Mouse (Mus musculus) small intestine, adult 2 months (tissue): ENCODE results near the gene Crbn. TPM values are rescaled to one million over a fixed set of nuclear protein-coding genes. Genes with fewer than 3 reads are reported as not detected.

Source experiments
- H3K27ac ChIP-seq: fragments of 200-500 bp; 2 replicates; pipeline ENCODE4 v1.5.1; 2012; ENCODE audit warnings: low read depth, low read length, control low read depth, inconsistent platforms; ENCODE audit not compliant: insufficient read depth
- H3K27me3 ChIP-seq: fragments of 200-500 bp; 2 replicates; pipeline ENCODE4 v1.6.1; 2012; ENCODE audit warnings: mild to moderate bottlenecking, moderate library complexity, low read length, inconsistent platforms; ENCODE audit not compliant: control insufficient read depth, insufficient read depth
- H3K36me3 ChIP-seq: fragments of 200-500 bp; 2 replicates; pipeline ENCODE4 v1.6.1; 2012; ENCODE audit warnings: mild to moderate bottlenecking, low read length, control low read depth, inconsistent platforms; ENCODE audit not compliant: control insufficient read depth, insufficient read depth
- H3K4me1 ChIP-seq: fragments of 200-500 bp; 2 replicates; pipeline ENCODE4 v1.6.1; 2012; ENCODE audit warnings: low read length, inconsistent platforms, mixed read lengths; ENCODE audit not compliant: control insufficient read depth, insufficient read depth, insufficient read length
- H3K4me3 ChIP-seq: fragments of 200-500 bp; 2 replicates; pipeline ENCODE4 v1.5.1; 2012; ENCODE audit warnings: low read depth, mild to moderate bottlenecking, control low read depth, inconsistent platforms, low read length, moderate library complexity
- CTCF ChIP-seq: fragments of 200-500 bp; IDR thresholded peaks from 2 replicates; pipeline ENCODE4 v1.5.1; 2012; ENCODE audit warnings: low read depth, mild to moderate bottlenecking, control low read depth, inconsistent platforms, low read length, moderate library complexity, mixed read lengths; ENCODE audit not compliant: insufficient replicate concordance, insufficient read length; ENCODE audit errors: extremely low read depth
- POLR2A ChIP-seq: fragments of 200-500 bp; IDR thresholded peaks from 2 replicates; pipeline ENCODE4 v1.6.1; 2012; ENCODE audit warnings: low read depth, mild to moderate bottlenecking, control low read depth, inconsistent platforms, low read length, moderate library complexity
- WGBS: fragments of 180-500 bp; shearing (Covaris S2); methylation state at CpG from one replicate; pipeline ENCODE4 v1.1.7; 2018; 5-methylcytosine and 5-hydroxymethylcytosine counted together
- polyA plus RNA-seq: library from polyadenylated mRNA; depleted of rRNA; stranded (reverse); fragments of >200 nt; gene quantifications from 2 replicates; pipeline ENCODE4 v1.2.3, GENCODE M21; 2012

Gene Crbn
- polyA plus RNA-seq, 1 experiment = 3.8 TPM

- H3K4me3 ChIP-seq = no peak overlapping the region
- peaks cover 4% of the 10 kb centered on the region; the same call in 1 of the 2 replicates for H3K4me1 ChIP-seq
- TF ChIP-seq CTCF = no peak
- 70% methylated on average over 1 of the region's 1 CpGs for WGBS
- no peaks in the 10 kb centered on the region for H3K36me3 ChIP-seq
- H3K27ac ChIP-seq = no peak overlapping the region
- H3K27me3 ChIP-seq = no peaks in the 10 kb centered on the region
Observed at GRCm38 (mm10) chr6:106765892-106766291, 34.0 kb downstream of the Crbn start.

GRCm38 (mm10) chr6:106761486-106761885 is 38.4 kb downstream of the Crbn start:
- 76% methylated on average over 1 of the region's 1 CpGs for WGBS
- no peaks in the 10 kb centered on the region for H3K27me3 ChIP-seq
- H3K36me3 ChIP-seq = no peaks in the 10 kb centered on the region
- H3K4me1 ChIP-seq = no peaks in the 10 kb centered on the region
- TF ChIP-seq POLR2A = no peak
- no peak overlapping the region for H3K27ac ChIP-seq
- no peak overlapping the region for H3K4me3 ChIP-seq

GRCm38 (mm10) chr6:106760473-106761218 is 39.2 kb downstream of the Crbn start:
- H3K4me1 ChIP-seq = no peaks in the 10 kb centered on the region
- H3K36me3 ChIP-seq = no peaks in the 10 kb centered on the region
- H3K4me3 ChIP-seq = no peak overlapping the region
- H3K27ac ChIP-seq = no peak overlapping the region
- H3K27me3 ChIP-seq = no peaks in the 10 kb centered on the region
- 72% methylated on average over 3 of the region's 3 CpGs for WGBS
- TF ChIP-seq CTCF (no peak), POLR2A (no peak)

- H3K27ac ChIP-seq = no peak overlapping the region
- TF ChIP-seq CTCF (no peak), POLR2A (no peak)
- no peaks in the 10 kb centered on the region for H3K36me3 ChIP-seq
- H3K27me3 ChIP-seq = no peaks in the 10 kb centered on the region
- no peak overlapping the region for H3K4me3 ChIP-seq
- H3K4me1 ChIP-seq = no peaks in the 10 kb centered on the region
- 73% methylated on average over 3 of the region's 3 CpGs for WGBS
Observed at GRCm38 (mm10) chr6:106758299-106758698, 41.6 kb downstream of the Crbn start.

- H3K36me3 ChIP-seq = no peaks in the 10 kb centered on the region
- H3K27ac ChIP-seq = no peak overlapping the region
- no peaks in the 10 kb centered on the region for H3K27me3 ChIP-seq
- 73% methylated on average over 7 of the region's 7 CpGs for WGBS
- TF ChIP-seq CTCF = no peak
- TF ChIP-seq POLR2A = no peak
- no peaks in the 10 kb centered on the region for H3K4me1 ChIP-seq
- no peak overlapping the region for H3K4me3 ChIP-seq
Observed at GRCm38 (mm10) chr6:106750291-106750690, 49.6 kb downstream of the Crbn start.

- H3K36me3 ChIP-seq = no peaks in the 10 kb centered on the region
- no peaks in the 10 kb centered on the region for H3K27me3 ChIP-seq
- 39% methylated on average over 6 of the region's 6 CpGs for WGBS
- TF ChIP-seq CTCF (no peak), POLR2A (no peak)
- no peaks in the 10 kb centered on the region for H3K4me1 ChIP-seq
- H3K4me3 ChIP-seq = no peak within 1 kb of the TSS
- no peak within 1 kb of the TSS for H3K27ac ChIP-seq
Observed at GRCm38 (mm10) chr6:106748887-106749388, 50.9 kb downstream of the Crbn start, which contains the start of gene Il5ra. TSS of gene Il5ra (minus strand) at chr6:106749037.

GRCm38 (mm10) chr6:106747804-106748203 is 52.1 kb downstream of the Crbn start:
- Histone ChIP-seq H3K27ac (no peak overlapping the region), H3K4me1 (no peaks in the 10 kb centered on the region), H3K36me3 (no peaks in the 10 kb centered on the region), H3K27me3 (no peaks in the 10 kb centered on the region), H3K4me3 (no peak overlapping the region)
- TF ChIP-seq CTCF = no peak
- no peak for TF ChIP-seq POLR2A
- 82% methylated on average over 3 of the region's 3 CpGs for WGBS
